9 mouse cellular contexts compared by ENCODE assay signal in genomic region chr3:97933251-97933650, GRCm38 (mm10). TPM values are rescaled to one million over a fixed set of nuclear protein-coding genes. Genes with fewer than 3 reads are reported as not detected.
DNase-seq lines count a peak whose midpoint lies in the region; ATAC-seq and TF ChIP-seq lines count a peak whose summit lies in the region.
"Had no signal": no experiment of that assay in that cellular context is flagged by ENCODE, and none has a peak within 500 bp of the region (broad histone marks: within the 10 kb centered on the region; RNA-seq: fewer than 3 reads in every experiment).

No protein-coding gene starts in this region.

- DNase-seq in layer of hippocampus, adult 9-11 months, result peak; percentile 69
- DNase-seq in layer of hippocampus, adult 9-10 months (ENCODE audit: low spot score), result no peak
- DNase-seq in thymus, adult 18-20 months, result peak; percentile 55 to 61
- DNase-seq in hindbrain, embryonic 11.5 days (ENCODE audit: low spot score), result no peak
- no peak for DNase-seq in MN1 (ENCODE audit: low spot score)
- DNase-seq in adrenal gland, postnatal 10 days, result no peak

- no peak for TF ChIP-seq CTCF in bone marrow macrophage, adult 2 months (IDR thresholded peaks at IDR 0.05; ENCODE audit: low read depth, low read length)

- no peaks in the 10 kb centered on the region for H3K36me3 ChIP-seq in liver, embryonic 16.5 days (ENCODE audit: control insufficient read depth, insufficient read depth)
- H3K36me3 ChIP-seq in hindbrain, embryonic 11.5 days (ENCODE audit: control insufficient read depth, insufficient read depth, low read length), result no peaks in the 10 kb centered on the region

- H3K4me3 ChIP-seq in bone marrow macrophage, adult 2 months (ENCODE audit: insufficient read depth, low read length), result peak overlapping the region; percentile 8; the same call in 1 of the 2 replicates
- H3K4me3 ChIP-seq in liver, embryonic 16.5 days (ENCODE audit: low read depth, low read length), result peak overlapping the region; percentile 9; the same call in 1 of the 2 replicates
- H3K4me3 ChIP-seq in hindbrain, embryonic 11.5 days (ENCODE audit: low read depth, low read length), result no peak overlapping the region
- H3K4me3 ChIP-seq: myocyte had no signal

- peak overlapping the region; percentile 58 for H3K4me2 ChIP-seq in liver, embryonic 16.5 days (ENCODE audit: low read depth, low read length)
- no peak overlapping the region for H3K4me2 ChIP-seq in hindbrain, embryonic 11.5 days (replicated peaks; ENCODE audit: low read depth, low read length)

- peaks cover 37% of the 10 kb centered on the region for H3K4me1 ChIP-seq in bone marrow macrophage, adult 2 months (ENCODE audit: control insufficient read depth, insufficient read depth, low read length)
- H3K4me1 ChIP-seq in liver, embryonic 16.5 days (ENCODE audit: control insufficient read depth, low read depth, low read length), result peaks cover 53% of the 10 kb centered on the region
- H3K4me1 ChIP-seq in hindbrain, embryonic 11.5 days (replicated peaks; ENCODE audit: control insufficient read depth, insufficient read depth, low read length), result 0 out of 2 replicates have a peak, but pooled peaks cover 9% of the 10 kb centered on the region

- H3K9ac ChIP-seq in liver, embryonic 16.5 days (ENCODE audit: low read depth, low read length), result peak overlapping the region; percentile 19; the same call in 1 of the 2 replicates
- no peak overlapping the region for H3K9ac ChIP-seq in hindbrain, embryonic 11.5 days (ENCODE audit: low read depth, low read length)

- ATAC-seq in liver, embryonic 16.5 days (ENCODE audit: low read depth), result 0 out of 2 replicates have a peak, but pooled peaks have one; percentile 20
- no peak for ATAC-seq in hindbrain, embryonic 11.5 days (ENCODE audit: low FRiP score)

- H3K27me3 ChIP-seq in liver, embryonic 16.5 days (ENCODE audit: control insufficient read depth, insufficient read depth, low read depth, low read length), result no peaks in the 10 kb centered on the region
- no peaks in the 10 kb centered on the region for H3K27me3 ChIP-seq in hindbrain, embryonic 11.5 days (ENCODE audit: control insufficient read depth, insufficient read depth, low read length)

- peak overlapping the region; percentile 78 for H3K27ac ChIP-seq in bone marrow macrophage, adult 2 months (ENCODE audit: insufficient read depth, low read depth, low read length)
- H3K27ac ChIP-seq in liver, embryonic 16.5 days (ENCODE audit: low read length), result peak overlapping the region; percentile 17; the same call in 1 of the 2 replicates
- no peak overlapping the region for H3K27ac ChIP-seq in hindbrain, embryonic 11.5 days (ENCODE audit: low read depth, low read length)

- 0 out of 2 replicates have a peak, but pooled peaks have one; percentile 2 for TF ChIP-seq POLR2A in bone marrow macrophage, adult 2 months (IDR thresholded peaks at IDR 0.05; ENCODE audit: borderline replicate concordance, low read depth, low read length)

- 23% methylated on average over 6 of the region's 6 CpGs for WGBS in liver, embryonic 16.5 days (ENCODE audit: insufficient replicate concordance)
- 29% methylated on average over 6 of the region's 6 CpGs for WGBS in hindbrain, embryonic 11.5 days

- no peaks in the 10 kb centered on the region for H3K9me3 ChIP-seq in liver, embryonic 16.5 days (replicated peaks; ENCODE audit: control insufficient read depth, low read length)
- no peaks in the 10 kb centered on the region for H3K9me3 ChIP-seq in hindbrain, embryonic 11.5 days (ENCODE audit: control insufficient read depth, low read length)

RNA-seq across cellular contexts. Expression of gene Sec22b, which starts 32.3 kb away (rescaled TPM):
- 69.9 and 70.9 TPM in 2 replicates for polyA plus RNA-seq in bone marrow macrophage, adult 2 months (2012; ENCODE audit: insufficient read depth, insufficient read length, missing spikeins)
- 54.8 and 56.0 TPM in 2 replicates for polyA plus RNA-seq in liver, embryonic 16.5 days (2015; fragmentation: Nextera tagmentation; extraction: Ambion mirVana)
- 134 and 135 TPM in 2 replicates for polyA plus RNA-seq in hindbrain, embryonic 11.5 days (2014; fragmentation: Nextera tagmentation; extraction: Ambion mirVana)
- 10 to 100 TPM; 78.5 to 85.2 TPM for total RNA-seq in adrenal gland, postnatal 10 days (2021)

RNA-seq across cellular contexts. Expression of gene Pde4dip, which starts 44.7 kb away (rescaled TPM):
- 14.8 and 16.6 TPM in 2 replicates for polyA plus RNA-seq in bone marrow macrophage, adult 2 months (2012; ENCODE audit: insufficient read depth, insufficient read length, missing spikeins)
- 10.4 and 14.2 TPM in 2 replicates for polyA plus RNA-seq in liver, embryonic 16.5 days (2015; fragmentation: Nextera tagmentation; extraction: Ambion mirVana)
- 27.5 and 35.5 TPM in 2 replicates for polyA plus RNA-seq in hindbrain, embryonic 11.5 days (2014; fragmentation: Nextera tagmentation; extraction: Ambion mirVana)
- total RNA-seq in adrenal gland, postnatal 10 days (2021), result 100 to 1,000 TPM in 1 of 2 experiments, 10 to 100 TPM in 1; 79.3 to 173 TPM

Comparison
In these comparisons a context has a peak if more than half of its experiments do, and no peak if none do; other contexts are left out.
1. DNase-seq: peak in layer of hippocampus, adult 9-11 months (single experiment) and thymus, adult 18-20 months (2 of 2); none in layer of hippocampus, adult 9-10 months (single experiment), hindbrain, embryonic 11.5 days (single experiment), MN1 (single experiment) and adrenal gland, postnatal 10 days (single experiment).